Mouse (Mus musculus): ENCODE data around the gene Dnase1l2. TPM values are rescaled to one million over a fixed set of nuclear protein-coding genes. Genes with fewer than 3 reads are reported as not detected.
"Not testable (repeated sequence)": the region's sequence is repeated elsewhere in the genome, so short reads cannot be mapped to it uniquely, and the experiment has no call there.

The Dnase1l2 gene
- total RNA-seq, 2 experiments from 2014 or later: 11.0 to 14.2 TPM

- no peak for DNase-seq
Measured at GRCm38 (mm10) chr17:24429201-24429983, 13.5 kb downstream of the Dnase1l2 start.

- DNase-seq: no peak
Measured at GRCm38 (mm10) chr17:24427170-24427557, 15.7 kb downstream of the Dnase1l2 start.

GRCm38 (mm10) chr17:24426471-24427169, 16.3 kb downstream of the Dnase1l2 start, which contains the start of gene Eci1:
TSS of gene Eci1 (plus strand) at chr17:24426641.
- DNase-seq: peak; percentile 91 to 92

GRCm38 (mm10) chr17:24425905-24426304, 17.0 kb downstream of the Dnase1l2 start:
- no peak for DNase-seq

- not testable (repeated sequence) for DNase-seq
Measured at GRCm38 (mm10) chr17:24425326-24425725, 17.6 kb downstream of the Dnase1l2 start.

- no peak for DNase-seq
Measured at GRCm38 (mm10) chr17:24424489-24424888, 18.4 kb downstream of the Dnase1l2 start.

- no peak for DNase-seq
Measured at GRCm38 (mm10) chr17:24423114-24423513, 19.8 kb downstream of the Dnase1l2 start.

GRCm38 (mm10) chr17:24416051-24416652, 26.8 kb downstream of the Dnase1l2 start:
- no peak for DNase-seq

- DNase-seq: no peak
Measured at GRCm38 (mm10) chr17:24415011-24415410, 27.9 kb downstream of the Dnase1l2 start.

- peak; percentile 90 to 92 for DNase-seq
Measured at GRCm38 (mm10) chr17:24414230-24414976, 28.5 kb downstream of the Dnase1l2 start, which contains the start of gene Rnps1. TSS of gene Rnps1 (plus strand) at chr17:24414565.

GRCm38 (mm10) chr17:24413557-24414211, 29.2 kb downstream of the Dnase1l2 start:
- no peak for DNase-seq

GRCm38 (mm10) chr17:24407116-24407803, 35.6 kb downstream of the Dnase1l2 start:
- no peak for DNase-seq

- DNase-seq: no peak
Measured at GRCm38 (mm10) chr17:24402371-24402770, 40.5 kb downstream of the Dnase1l2 start.

GRCm38 (mm10) chr17:24394456-24394855, 48.4 kb downstream of the Dnase1l2 start:
- no peak for DNase-seq

- no peak for DNase-seq
Measured at GRCm38 (mm10) chr17:24393527-24393926, 49.4 kb downstream of the Dnase1l2 start.

GRCm38 (mm10) chr17:24391149-24391548, 51.8 kb downstream of the Dnase1l2 start:
- no peak for DNase-seq

Other genes with a start within 250 kb of the Dnase1l2 start
- 10 to 100 TPM; 60.9 to 64.6 TPM for gene Tbc1d24, start 237.5 kb downstream of the Dnase1l2 start, total RNA-seq (2021)
- gene Ntn3, start 233.6 kb downstream of the Dnase1l2 start, total RNA-seq (2021): 1 to 10 TPM; 8.0 to 9.9 TPM
- 1 to 10 TPM; 8.3 to 9.3 TPM for gene Tedc2, start 222.3 kb downstream of the Dnase1l2 start, total RNA-seq (2021)
- gene Ccnf, start 191.6 kb downstream of the Dnase1l2 start, total RNA-seq (2021): 1 to 10 TPM; 4.9 to 6.1 TPM
- 1 to 10 TPM in 1 of 2 experiments, under 1 TPM in 1; 0.96 to 1.1 TPM for gene Abca17, start 92.0 kb downstream of the Dnase1l2 start, total RNA-seq (2021)
- 10 to 100 TPM; 64.8 to 65.3 TPM for gene Abca3, start 91.2 kb downstream of the Dnase1l2 start, total RNA-seq (2021)
- gene Rnps1, start 28.5 kb downstream of the Dnase1l2 start, total RNA-seq (2021): 100 to 1,000 TPM; 123 to 127 TPM
- 10 to 100 TPM; 29.2 to 30.2 TPM for gene Eci1, start 16.5 kb downstream of the Dnase1l2 start, total RNA-seq (2021)
- gene E4f1, start 27.2 kb upstream of the Dnase1l2 start, total RNA-seq (2021): 10 to 100 TPM; 30.3 to 42.7 TPM
- 10 to 100 TPM; 62.3 to 66.4 TPM for gene Pgp, start 27.3 kb upstream of the Dnase1l2 start, total RNA-seq (2021)
- gene Bricd5, start 30.8 kb upstream of the Dnase1l2 start, total RNA-seq (2021): 1 to 10 TPM; 1.9 to 2.6 TPM
- gene Mlst8, start 36.0 kb upstream of the Dnase1l2 start, total RNA-seq (2021): 10 to 100 TPM; 40.7 to 45.0 TPM
- gene Caskin1, start 45.5 kb upstream of the Dnase1l2 start, total RNA-seq (2021): 100 to 1,000 TPM; 158 to 160 TPM
- 10 to 100 TPM; 86.7 to 95.1 TPM for gene Traf7, start 84.8 kb upstream of the Dnase1l2 start, total RNA-seq (2021)
- gene Rab26, start 91.1 kb upstream of the Dnase1l2 start, total RNA-seq (2021): 10 to 100 TPM; 72.9 to 76.8 TPM
- 10 to 100 TPM; 84.9 to 95.3 TPM for gene Pkd1, start 106.7 kb upstream of the Dnase1l2 start, total RNA-seq (2021)
- 100 to 1,000 TPM; 181 to 184 TPM for gene Tsc2, start 189.5 kb upstream of the Dnase1l2 start, total RNA-seq (2021)
- 1 to 10 TPM; 3.9 to 6.9 TPM for gene Nthl1, start 189.6 kb upstream of the Dnase1l2 start, total RNA-seq (2021)
- gene Slc9a3r2, start 207.2 kb upstream of the Dnase1l2 start, total RNA-seq (2021): 10 to 100 TPM; 41.1 to 43.3 TPM
- 1 to 10 TPM; 1.7 to 2.9 TPM for gene Npw, start 215.4 kb upstream of the Dnase1l2 start, total RNA-seq (2021)
- gene Zfp598, start 226.6 kb upstream of the Dnase1l2 start, total RNA-seq (2021): 10 to 100 TPM; 38.2 to 43.5 TPM
- gene Syngr3, start 246.8 kb upstream of the Dnase1l2 start, total RNA-seq (2021): 100 to 1,000 TPM; 152 to 165 TPM